Mouse (Mus musculus): ENCODE measurements at regions not wholly inside any gene's neighbourhood (a gene's known extent, or its start where the extent isn't known, plus 50 kb on each side); places are given as distances from the start of the nearest gene placed in this dataset.
"Not testable (repeated sequence)": the region's sequence is repeated elsewhere in the genome, so short reads cannot be mapped to it uniquely, and the experiment has no call there.

DNA sequence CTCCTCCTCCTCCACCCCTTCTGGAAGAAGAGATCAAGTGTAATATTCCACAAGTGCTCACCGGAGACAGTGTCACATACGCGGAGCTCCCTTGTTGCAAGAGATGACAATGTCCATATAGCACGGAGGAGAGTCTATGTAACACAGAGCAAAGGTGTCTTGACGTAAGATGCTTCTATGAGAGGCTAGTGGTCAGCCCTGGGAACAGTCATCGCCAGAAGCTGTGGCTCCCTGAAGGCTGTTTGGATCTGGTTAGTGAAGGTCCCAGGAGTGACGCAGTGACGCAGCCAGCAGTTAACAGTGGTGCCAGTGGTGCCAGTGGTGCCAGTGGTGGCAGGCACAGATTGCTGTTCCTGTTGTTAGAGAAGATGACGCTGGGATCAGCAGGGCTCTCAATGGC is 66.9 kb downstream of the Twistnb start:
- no peak for DNase-seq (ENCODE audit: low read depth)
- TF ChIP-seq POLR2A (IDR thresholded peaks at IDR 0.05; ENCODE audit: borderline replicate concordance, extremely low read depth, insufficient read depth, insufficient read length, poor library complexity, severe bottlenecking) (no peak), CTCF (IDR thresholded peaks at IDR 0.05; ENCODE audit: borderline replicate concordance, extremely low read depth, insufficient read depth, insufficient read length) (no peak)

GRCm38 (mm10) chr12:33497319-33497892 is 68.0 kb downstream of the Twistnb start:
- DNase-seq (ENCODE audit: low read depth): peak; percentile 63
- no peak for TF ChIP-seq POLR2A (IDR thresholded peaks at IDR 0.05; ENCODE audit: borderline replicate concordance, extremely low read depth, insufficient read depth, insufficient read length, poor library complexity, severe bottlenecking)
- TF ChIP-seq CTCF (IDR thresholded peaks at IDR 0.05; ENCODE audit: borderline replicate concordance, extremely low read depth, insufficient read depth, insufficient read length): peak; percentile 21; the same call in 1 of the 2 replicates

GRCm38 (mm10) chr12:33541566-33541965 is 112.1 kb downstream of the Twistnb start:
- DNase-seq (ENCODE audit: low read depth): peak; percentile 46
- TF ChIP-seq POLR2A (IDR thresholded peaks at IDR 0.05; ENCODE audit: borderline replicate concordance, extremely low read depth, insufficient read depth, insufficient read length, poor library complexity, severe bottlenecking): no peak
- TF ChIP-seq CTCF (IDR thresholded peaks at IDR 0.05; ENCODE audit: borderline replicate concordance, extremely low read depth, insufficient read depth, insufficient read length): no peak

DNA sequence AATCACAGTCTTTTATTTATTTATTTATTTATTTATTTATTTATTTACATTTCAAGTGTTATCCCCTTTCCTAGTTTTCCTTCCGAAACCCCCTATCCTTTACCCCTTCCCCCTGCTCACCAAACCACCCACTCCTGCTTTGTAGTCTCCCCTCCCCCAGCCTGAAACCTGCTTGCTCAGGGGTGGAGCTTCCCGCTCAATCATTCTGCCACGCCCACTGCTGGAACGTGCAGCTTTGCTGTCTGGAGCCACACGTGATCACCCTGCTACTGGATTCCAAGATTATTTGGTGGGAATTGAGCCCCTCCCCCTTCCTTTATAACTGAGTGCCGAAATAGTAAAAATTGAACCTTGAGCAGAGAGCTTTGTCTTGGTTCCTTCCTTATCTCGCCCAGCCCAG is 122.2 kb downstream of the Twistnb start:
- DNase-seq (ENCODE audit: low read depth): not testable (repeated sequence)

- TF ChIP-seq POLR2A (IDR thresholded peaks at IDR 0.05; ENCODE audit: borderline replicate concordance, extremely low read depth, insufficient read depth, insufficient read length, poor library complexity, severe bottlenecking) (no peak), CTCF (IDR thresholded peaks at IDR 0.05; ENCODE audit: borderline replicate concordance, extremely low read depth, insufficient read depth, insufficient read length) (no peak)
- DNase-seq (ENCODE audit: low read depth): no peak
Measured at GRCm38 (mm10) chr12:33552231-33552630, 122.8 kb downstream of the Twistnb start.

DNA sequence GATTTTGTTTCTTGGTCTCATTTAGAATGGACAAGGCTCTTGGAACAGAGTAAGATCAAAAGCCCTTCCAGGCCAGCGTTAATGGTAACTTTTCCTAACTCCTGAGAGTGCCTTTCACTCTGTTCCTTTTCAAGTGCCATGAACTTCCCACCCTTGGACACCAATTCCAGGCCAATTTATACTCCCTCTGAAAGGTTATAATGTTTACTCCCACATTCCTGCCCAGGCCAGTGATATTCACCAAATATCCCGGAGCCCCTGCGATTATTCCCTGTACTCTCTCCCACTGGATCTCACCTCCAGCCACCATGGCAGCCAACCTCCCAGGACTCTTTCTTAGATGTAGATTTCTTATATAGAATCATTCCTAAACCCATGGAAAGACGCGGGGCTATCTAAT is 123.2 kb downstream of the Twistnb start:
- no peak for TF ChIP-seq CTCF (IDR thresholded peaks at IDR 0.05; ENCODE audit: borderline replicate concordance, extremely low read depth, insufficient read depth, insufficient read length)
- no peak for TF ChIP-seq POLR2A (IDR thresholded peaks at IDR 0.05; ENCODE audit: borderline replicate concordance, extremely low read depth, insufficient read depth, insufficient read length, poor library complexity, severe bottlenecking)
- DNase-seq (ENCODE audit: low read depth): no peak

DNA sequence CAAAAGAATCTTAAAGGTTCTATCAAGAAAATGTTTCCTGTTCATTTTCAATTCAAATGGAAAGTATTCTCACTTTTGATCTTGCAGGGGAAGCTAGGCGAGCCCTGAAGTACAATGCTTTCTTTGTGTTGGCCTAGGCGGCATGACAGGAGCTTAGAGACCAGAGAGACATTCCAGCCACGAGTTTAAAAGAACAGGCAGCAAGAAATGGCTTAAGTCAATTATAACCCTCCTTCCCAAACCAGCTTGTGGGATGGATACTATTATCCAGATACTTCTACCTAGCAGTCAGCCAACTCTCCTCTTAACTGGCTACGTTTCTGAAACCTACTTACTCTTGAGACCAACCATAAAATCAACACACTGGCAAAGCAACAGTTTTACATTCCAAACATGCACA is 124.3 kb downstream of the Twistnb start:
- TF ChIP-seq CTCF (IDR thresholded peaks at IDR 0.05; ENCODE audit: borderline replicate concordance, extremely low read depth, insufficient read depth, insufficient read length): no peak
- TF ChIP-seq POLR2A (IDR thresholded peaks at IDR 0.05; ENCODE audit: borderline replicate concordance, extremely low read depth, insufficient read depth, insufficient read length, poor library complexity, severe bottlenecking): no peak
- DNase-seq (ENCODE audit: low read depth): peak; percentile 64

- no peak for DNase-seq (ENCODE audit: low read depth)
- TF ChIP-seq POLR2A (IDR thresholded peaks at IDR 0.05; ENCODE audit: borderline replicate concordance, extremely low read depth, insufficient read depth, insufficient read length, poor library complexity, severe bottlenecking) (no peak), CTCF (IDR thresholded peaks at IDR 0.05; ENCODE audit: borderline replicate concordance, extremely low read depth, insufficient read depth, insufficient read length) (no peak)
Measured at GRCm38 (mm10) chr12:33561141-33561540, 131.7 kb downstream of the Twistnb start.

DNA sequence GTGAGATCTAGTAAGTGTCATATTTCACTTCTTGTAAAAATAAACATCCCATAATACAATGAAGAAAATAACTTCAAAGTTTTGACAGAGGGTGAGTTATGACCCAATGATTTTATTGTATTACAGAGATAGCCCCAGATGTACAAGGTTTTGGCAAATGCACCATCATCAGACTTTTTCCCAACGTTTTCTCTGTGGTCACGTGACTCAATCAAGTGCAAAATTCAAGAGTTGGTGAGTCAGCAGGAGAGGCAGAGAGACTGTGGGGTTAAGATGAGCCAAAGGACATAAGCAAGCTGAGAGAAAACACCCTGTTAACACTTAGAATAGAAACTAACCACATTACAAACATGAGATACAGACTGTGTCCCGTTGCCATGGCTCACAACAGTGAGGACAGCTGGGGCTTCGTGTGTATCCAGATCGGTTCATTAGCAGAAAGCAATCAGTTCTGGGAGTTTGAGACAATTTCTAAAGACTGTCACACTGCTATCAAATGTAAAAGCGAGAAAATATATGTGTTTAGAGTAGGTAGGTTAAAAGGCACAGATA is 148.5 kb downstream of the Twistnb start:
- TF ChIP-seq POLR2A (IDR thresholded peaks at IDR 0.05; ENCODE audit: borderline replicate concordance, extremely low read depth, insufficient read depth, insufficient read length, poor library complexity, severe bottlenecking): no peak
- no peak for TF ChIP-seq CTCF (IDR thresholded peaks at IDR 0.05; ENCODE audit: borderline replicate concordance, extremely low read depth, insufficient read depth, insufficient read length)
- DNase-seq (ENCODE audit: low read depth): peak; percentile 47

DNA sequence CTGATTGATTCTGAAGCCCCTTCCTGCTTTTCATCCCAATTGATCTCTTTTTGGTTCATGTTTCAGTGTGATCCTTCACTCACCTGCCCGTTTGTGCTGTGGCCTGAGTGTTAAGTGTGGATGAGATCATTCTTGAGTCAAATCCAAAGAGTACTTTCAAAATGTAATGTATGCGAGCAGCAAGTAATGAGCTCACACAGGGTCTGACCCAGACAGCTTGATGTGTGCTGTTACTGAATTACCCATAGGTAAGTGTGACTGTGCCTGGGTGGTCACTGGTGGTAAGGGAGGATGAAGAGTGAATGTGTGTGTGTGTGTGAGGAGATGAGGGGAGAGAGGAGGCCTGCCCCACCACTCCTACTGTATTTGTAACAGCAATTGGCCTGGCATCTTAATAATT is 151.4 kb downstream of the Twistnb start:
- TF ChIP-seq POLR2A (IDR thresholded peaks at IDR 0.05; ENCODE audit: borderline replicate concordance, extremely low read depth, insufficient read depth, insufficient read length, poor library complexity, severe bottlenecking) (no peak), CTCF (IDR thresholded peaks at IDR 0.05; ENCODE audit: borderline replicate concordance, extremely low read depth, insufficient read depth, insufficient read length) (no peak)
- peak; percentile 60 for DNase-seq (ENCODE audit: low read depth)

GRCm38 (mm10) chr12:33591031-33591430 is 161.6 kb downstream of the Twistnb start:
- DNase-seq (ENCODE audit: low read depth): peak; percentile 25
- TF ChIP-seq POLR2A (IDR thresholded peaks at IDR 0.05; ENCODE audit: borderline replicate concordance, extremely low read depth, insufficient read depth, insufficient read length, poor library complexity, severe bottlenecking) (no peak), CTCF (IDR thresholded peaks at IDR 0.05; ENCODE audit: borderline replicate concordance, extremely low read depth, insufficient read depth, insufficient read length) (no peak)

- DNase-seq (ENCODE audit: low read depth): peak; percentile 40
- TF ChIP-seq POLR2A (IDR thresholded peaks at IDR 0.05; ENCODE audit: borderline replicate concordance, extremely low read depth, insufficient read depth, insufficient read length, poor library complexity, severe bottlenecking) (no peak), CTCF (IDR thresholded peaks at IDR 0.05; ENCODE audit: borderline replicate concordance, extremely low read depth, insufficient read depth, insufficient read length) (no peak)
Measured at GRCm38 (mm10) chr12:33592431-33592911, 163.0 kb downstream of the Twistnb start.
